Mouse (Mus musculus) left cerebral cortex, postnatal 14 days (tissue): Measurements from ENCODE around the gene Slc2a3. TPM values are rescaled to one million over a fixed set of nuclear protein-coding genes. Genes with fewer than 3 reads are reported as not detected.
"Not testable (repeated sequence)": the region's sequence is repeated elsewhere in the genome, so short reads cannot be mapped to it uniquely, and the experiment has no call there.

Experiments used
- DNase-seq, 2 experiments: peaks; one replicate each; pipeline ENCODE4 v3.0.0; 2021 to 2022; ENCODE audit warnings: low spot score in 2 of 2, mixed read lengths in 1 of 2
- intact Hi-C: fragments of 180-260 bp; cut with DNase I; formaldehyde crosslinking; loops from one replicate; pipeline ENCODE4 v1.15.1; 2025
- total RNA-seq, 2 experiments: library from RNA; stranded (reverse); gene quantifications; 2 replicates each; pipeline ENCODE4 v1.2.3; 2021

Slc2a3 gene
- total RNA-seq, 2 experiments from 2014 or later, result 169 TPM

DNA sequence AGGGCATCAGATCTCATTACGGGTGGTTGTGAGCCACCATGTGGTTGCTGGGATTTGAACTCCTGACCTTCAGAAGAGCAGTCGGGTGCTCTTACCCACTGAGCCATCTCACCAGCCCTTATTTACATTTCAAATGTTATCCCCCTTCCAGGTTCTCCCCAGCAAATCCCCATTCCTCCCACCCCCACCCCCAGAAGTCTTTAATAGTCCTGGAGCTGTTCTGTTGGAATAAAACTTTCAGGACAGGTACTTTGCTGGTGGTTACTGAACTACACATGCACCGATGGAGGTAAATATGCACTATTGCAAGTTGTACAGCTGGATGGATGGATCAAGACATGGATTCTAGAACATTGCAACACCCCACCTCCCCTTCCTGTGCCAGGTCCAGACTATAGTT is 34.4 kb downstream of the Slc2a3 start:
- DNase-seq, intact Hi-C loops: not testable (repeated sequence)

DNA sequence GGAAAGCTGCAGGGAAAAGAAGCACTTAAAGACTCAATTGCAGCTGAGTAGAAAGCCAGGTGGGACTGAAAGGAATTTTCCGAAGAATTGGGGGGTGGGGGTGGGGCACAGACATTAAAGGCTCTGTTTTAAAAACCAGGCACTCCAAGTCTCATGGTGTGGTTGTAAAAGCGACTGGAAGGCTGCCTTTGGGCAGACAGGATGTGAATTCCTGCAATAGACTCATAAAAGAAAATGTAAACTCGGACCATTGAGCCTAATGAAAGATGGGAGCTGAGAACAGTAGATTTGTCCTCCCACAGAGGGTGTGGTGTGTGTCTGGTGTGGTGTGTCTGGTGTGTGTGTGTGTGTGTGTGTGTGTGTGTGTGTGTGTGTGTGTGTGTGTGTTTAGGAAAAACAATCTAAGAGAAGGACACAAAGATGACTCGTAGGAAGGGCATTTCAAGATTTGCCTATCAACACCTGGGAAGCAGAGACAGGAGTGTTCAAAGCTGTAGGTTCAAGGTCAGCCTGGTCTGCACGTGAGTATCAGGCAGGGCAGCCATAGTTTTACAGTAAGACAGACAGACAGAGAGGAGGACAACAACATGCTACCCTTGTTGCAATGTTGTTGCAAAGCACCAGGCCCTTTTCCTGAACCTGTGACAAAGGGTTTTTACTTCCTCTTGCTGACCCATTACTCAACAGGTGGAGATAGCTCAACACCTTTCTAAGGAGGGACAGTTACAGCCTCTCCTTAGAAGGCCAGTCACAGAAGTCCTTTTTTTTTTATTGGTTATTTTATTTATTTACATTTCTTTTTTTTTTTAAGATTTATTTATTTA is 35.1 kb downstream of the Slc2a3 start:
- no peak for DNase-seq
- intact Hi-C loops, result no loop called here

DNA sequence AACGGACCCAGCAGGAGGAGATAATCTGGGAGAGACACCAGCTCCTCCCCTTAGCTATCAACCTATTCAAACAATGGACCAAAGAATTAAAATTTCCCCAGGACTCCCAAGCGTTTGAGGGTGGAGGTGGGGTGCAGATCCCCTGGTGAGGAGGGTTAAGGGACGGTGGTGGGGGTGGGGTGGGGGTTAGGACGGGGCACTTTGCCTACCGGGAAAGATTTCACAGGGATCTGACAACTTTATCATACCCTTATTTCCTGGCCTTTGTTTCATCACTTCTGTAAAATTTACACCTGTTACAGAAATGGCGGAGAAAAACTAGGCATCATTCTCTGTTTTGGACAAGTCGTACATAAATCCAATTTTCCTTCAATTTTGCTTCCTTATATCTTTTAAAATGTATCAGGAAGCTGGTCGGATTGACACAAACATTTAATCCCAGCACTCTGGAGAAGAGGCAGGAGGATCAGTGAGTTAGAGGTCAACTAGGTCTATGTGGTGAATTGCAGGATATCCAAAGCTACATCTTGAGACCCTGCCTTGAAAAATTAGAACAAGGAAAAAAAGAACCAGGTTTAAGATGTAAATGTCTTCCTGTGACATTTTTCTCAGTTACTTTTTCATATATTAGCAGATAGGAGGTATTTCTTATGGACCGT is 36.0 kb downstream of the Slc2a3 start:
- intact Hi-C loops, result no loop called here

GRCm38 (mm10) chr6:122764446-122765297 is 36.8 kb downstream of the Slc2a3 start:
- intact Hi-C loops, result no loop called here
- DNase-seq, result peak; percentile 82 to 83

More for the DNA sequence above, 36.0 kb downstream of the Slc2a3 start:
- DNase-seq, result no peak

DNA sequence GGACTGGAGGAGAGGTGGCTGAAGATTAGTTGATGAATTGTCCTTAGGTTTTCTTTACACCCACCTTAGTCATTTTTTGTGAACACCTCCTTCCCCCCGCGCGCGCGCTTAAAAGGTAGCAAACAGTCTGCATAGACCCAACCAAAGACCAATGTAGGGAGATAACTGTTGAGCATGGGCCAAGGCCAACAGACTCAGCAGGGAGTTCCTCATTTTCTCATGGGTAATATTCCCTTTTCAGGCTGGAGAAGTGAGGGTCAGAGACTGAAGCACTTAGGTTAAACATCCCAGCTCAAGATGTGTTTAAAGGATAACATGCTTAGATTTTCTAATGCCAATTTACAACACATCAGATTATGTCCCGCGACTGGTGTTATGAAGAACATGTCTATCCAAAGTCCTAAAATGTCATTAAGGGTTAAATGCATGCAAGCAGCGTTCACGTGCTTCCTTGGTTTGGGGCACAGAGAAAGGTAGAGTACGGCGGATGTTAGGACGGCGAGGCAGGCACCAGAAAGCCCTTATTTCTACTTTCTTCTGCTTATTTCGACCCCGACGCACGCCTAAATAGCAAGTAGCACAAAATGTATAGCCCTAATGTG is 37.5 kb downstream of the Slc2a3 start:
- intact Hi-C loops, result no loop called here
- no peak for DNase-seq

DNA sequence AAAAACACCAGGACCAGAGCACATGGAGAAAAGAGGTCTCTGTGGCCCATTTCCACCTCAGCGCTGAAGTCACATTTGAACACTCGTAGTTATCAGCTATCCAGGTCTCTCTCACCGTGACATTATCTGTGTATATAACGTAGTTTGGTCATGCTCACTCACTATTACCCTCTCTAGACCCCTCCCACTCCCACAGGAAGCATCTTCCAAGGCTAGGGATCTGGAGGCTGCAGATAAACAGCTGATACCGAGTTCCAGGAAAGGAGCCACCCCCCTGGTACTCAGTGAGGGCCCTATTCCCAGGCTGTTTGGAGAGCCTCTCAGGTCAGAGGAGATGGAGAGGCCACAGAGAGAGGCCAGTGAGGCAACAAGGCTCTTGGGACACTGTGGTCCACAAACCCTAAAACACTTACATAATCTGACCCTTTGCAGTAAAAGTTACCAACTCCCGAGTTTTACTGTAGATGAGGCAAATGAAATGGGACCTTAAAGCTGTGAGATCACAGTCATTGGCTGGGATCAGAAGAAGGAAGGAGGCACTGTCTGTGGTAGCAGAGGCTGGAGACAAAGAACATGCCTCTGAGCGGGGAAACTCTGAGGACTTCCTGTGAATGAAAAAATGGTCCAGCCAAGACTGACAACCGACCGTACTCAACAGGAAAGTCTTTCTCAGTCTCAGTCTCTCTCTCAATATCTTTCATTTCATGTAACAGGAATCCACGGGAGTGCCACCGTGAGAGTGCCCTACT is 38.3 kb downstream of the Slc2a3 start:
- no peak for DNase-seq
- intact Hi-C loops, result no loop called here

- DNase-seq, result no peak
- intact Hi-C loops, result no loop called here
Measured at GRCm38 (mm10) chr6:122762480-122762879, 39.0 kb downstream of the Slc2a3 start.

DNA sequence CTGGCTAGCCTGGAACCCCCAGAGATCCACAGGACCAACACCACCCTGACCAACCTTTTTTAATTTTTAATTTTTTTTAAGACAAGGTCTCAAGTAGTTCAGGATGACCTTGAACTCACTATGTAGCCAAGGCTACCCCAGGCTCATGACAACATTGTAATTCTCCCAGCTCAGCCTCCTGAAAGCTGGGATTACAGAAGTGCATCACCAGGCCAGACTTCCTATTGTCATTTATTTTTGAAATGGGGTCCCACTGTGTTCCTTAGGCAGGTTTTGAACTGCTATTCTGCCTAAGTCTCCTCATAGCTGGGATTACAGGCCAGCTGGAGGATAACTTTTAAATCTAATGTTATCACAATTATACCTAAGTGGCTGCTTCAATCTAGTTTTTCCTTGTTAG is 39.5 kb downstream of the Slc2a3 start:
- DNase-seq, result no peak
- intact Hi-C loops, result loop anchor here (1.0 kb wide), 1 partner anchor 20 kb away; no protein-coding TSS in a partner anchor

DNA sequence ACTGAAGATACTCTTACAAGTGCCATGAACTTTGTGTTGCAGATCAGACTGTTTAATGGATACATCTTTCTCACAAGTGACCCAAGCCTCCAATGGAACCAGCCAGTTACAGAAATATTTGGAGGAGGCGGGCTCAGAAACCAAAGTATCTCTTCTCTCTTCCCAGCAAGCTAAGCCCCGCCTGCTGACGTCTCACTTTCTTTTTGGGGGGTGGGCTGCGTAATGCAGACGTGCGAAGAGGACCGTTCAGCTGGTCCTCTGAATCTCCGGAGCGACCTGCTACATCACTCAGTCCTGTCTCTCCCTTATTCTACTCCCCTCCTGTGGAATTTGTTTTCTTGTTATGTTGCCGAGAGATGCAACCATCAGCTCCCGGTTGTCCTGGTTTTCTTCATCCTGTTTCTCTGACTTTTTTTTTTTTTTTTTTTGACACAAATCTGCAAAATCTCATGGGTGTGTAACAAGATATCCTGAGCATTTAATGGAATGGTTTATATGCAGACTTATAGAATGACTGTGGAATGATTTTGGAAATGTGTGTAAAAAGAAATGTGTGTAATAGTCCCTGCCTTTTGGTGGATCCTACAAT is 40.3 kb downstream of the Slc2a3 start:
- intact Hi-C loops, result loop anchor here (1.0 kb wide), 1 partner anchor 19 kb away; no protein-coding TSS in a partner anchor

DNA sequence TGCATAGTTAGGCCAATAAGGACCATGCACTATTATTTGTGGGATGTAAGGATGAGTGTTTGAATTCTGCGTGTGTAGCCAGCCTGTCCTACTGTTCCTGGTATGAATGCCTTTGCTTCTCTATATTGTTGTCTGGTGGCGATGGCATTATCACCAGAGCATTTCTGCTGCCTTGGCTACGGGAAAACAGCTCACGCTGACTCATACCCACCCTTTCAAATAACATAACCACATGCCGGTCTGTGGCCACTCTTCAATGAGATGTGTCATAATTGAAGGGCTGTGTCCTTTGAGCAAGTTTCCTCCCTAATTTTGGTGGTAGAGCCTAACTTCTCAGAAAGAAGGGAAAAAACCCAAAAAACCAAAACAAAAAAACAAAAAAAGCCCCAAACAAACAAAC is 42.7 kb downstream of the Slc2a3 start:
- DNase-seq, result no peak
- intact Hi-C loops, result no loop called here

More for the DNA sequence above, 40.3 kb downstream of the Slc2a3 start:
- peak; percentile 83 for DNase-seq

GRCm38 (mm10) chr6:122755913-122756312 is 45.5 kb downstream of the Slc2a3 start:
- intact Hi-C loops, result no loop called here
- DNase-seq, result no peak

- no peak for DNase-seq
- intact Hi-C loops, result no loop called here
Measured at GRCm38 (mm10) chr6:122750579-122750978, 50.9 kb downstream of the Slc2a3 start.

DNA sequence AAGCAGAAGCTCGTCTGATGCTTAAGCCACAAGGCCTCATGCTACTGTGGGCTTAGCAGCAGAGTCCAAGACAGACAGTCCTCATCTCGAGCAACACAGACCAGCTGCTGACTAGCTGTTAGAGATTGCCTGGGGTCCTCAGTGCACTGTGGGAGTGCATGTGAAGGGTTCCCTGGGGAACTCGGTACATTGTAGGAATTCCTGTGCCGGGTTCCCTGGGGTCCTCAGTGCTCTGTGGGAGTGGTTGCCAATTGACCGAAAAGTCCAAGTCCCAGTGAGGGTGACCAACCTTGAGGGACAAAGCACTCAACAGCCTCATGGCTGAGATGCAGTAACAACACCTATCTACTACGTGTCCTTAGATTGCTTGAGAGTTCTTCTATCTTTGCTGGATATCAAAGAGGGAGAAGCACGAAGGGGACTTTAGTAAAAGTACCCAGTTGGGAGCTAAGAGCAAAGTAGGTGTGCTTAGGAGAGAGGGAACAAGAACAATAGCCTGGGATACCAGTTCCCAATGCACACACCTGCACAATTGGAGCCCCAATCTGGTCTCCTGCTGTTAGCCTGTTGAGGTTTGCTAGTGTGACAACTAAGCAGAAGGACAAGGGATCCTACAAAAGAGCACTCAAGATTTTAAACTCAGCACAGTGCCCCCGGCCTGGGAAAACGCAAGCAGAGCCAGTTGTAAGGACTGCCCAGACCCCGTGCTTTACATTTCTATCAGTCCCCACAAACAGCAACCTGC is 56.8 kb downstream of the Slc2a3 start:
- intact Hi-C loops, result loop anchor here (10.0 kb wide), 1 partner anchor 130 kb away; the partner anchor contains the start of gene Necap1
- no peak for DNase-seq

DNA sequence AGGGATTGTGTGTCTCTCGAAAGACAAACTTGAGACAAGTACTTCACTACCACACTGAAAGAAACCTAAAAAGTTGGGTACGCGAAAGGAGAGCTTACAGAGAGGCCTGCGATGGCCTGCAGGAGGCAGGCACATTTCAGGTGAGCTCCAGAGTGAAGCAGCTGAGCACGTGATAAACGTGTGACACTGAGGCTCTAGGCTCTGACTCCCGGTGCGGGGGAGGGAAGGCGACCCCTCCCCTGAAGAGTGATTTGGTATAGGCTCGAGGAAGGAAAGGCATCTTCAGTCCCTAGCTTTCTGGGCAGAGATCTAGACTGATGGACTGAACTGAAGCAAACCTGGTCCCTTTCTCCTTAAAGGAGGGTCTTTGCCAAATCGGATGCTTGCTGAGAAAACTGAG is 58.1 kb downstream of the Slc2a3 start:
- intact Hi-C loops, result loop anchor here (10.0 kb wide), 1 partner anchor 131 kb away; the partner anchor contains the start of gene Necap1
- no peak for DNase-seq

DNA sequence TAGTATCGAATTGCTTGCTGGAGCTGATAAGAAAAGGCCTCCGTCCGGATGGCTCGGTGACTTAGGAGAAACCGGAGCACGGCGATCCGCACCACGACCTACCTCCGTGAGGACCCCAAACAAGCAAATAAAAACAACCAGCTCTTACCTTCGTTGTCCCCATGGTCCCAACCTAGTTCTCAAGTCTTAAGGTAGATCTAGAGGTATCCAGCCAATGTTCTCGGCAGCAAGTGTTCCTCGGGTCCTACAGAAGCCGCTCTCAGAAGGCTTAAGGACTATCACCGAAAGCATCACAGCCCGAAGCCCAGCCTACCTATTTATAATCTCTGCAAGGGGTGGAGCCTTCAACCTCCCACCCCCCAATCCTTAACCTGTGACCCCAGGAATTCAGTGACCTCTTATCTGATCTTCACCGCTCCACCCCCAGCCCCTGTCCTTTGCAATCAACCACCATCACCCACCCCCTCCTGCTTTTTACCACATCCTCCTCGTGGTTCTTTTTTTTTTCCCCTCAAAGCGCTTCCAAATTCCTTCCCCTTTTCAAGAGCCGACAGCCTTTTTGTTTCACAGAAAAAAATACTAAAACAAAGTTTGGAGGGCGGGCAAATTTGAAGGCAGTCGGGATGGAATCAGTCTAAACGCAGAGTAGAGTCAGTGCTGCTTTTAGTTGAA is 59.1 kb downstream of the Slc2a3 start:
- DNase-seq, result peak; percentile 51 to 74
- intact Hi-C loops, result loop anchor here (1.0 to 10.0 kb wide), 2 partner anchors 19 to 132 kb away; partner anchors contain the start of gene Necap1

DNA sequence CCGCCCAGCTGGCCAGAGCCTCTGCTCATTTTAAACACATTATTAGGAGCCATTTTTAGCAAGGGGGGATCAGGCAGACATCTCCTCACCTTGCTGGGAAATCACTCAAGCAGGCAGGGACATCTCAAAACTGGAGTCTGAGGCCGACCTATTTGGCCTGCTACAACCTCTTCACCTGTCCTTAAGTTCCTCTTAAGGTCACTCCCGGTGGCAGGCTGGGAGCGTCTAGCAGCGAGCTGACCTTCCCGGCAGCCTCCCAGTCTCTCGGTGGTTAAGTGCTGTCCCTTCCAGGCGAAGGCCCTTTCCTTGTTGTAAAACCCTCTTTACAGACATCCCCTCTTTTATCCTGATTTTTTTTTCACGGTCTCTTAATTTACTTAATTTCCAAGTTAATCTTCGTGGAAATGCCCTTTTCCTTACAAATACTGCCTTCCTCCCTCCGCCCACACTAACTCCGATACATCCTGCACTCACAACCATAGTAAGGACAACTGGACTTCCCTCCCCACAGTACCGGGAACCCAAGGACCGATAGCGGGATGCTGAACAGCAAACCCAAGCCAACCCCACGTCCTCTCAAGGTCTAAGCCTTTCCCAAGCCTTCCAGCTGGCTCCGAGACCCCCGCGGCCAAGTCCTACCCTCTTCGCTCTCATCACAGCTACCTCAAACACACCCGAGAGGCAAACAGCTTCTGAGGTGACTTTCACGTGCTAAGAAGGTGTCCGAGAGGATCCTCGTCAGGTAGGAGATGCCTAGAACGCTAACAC is 59.8 kb downstream of the Slc2a3 start:
- DNase-seq, result peak in 1 of 2 experiments; percentile 27
- intact Hi-C loops, result loop anchor here (1.0 to 10.0 kb wide), 3 partner anchors 20 to 133 kb away; partner anchors contain the start of gene Necap1
